Mouse (Mus musculus) heart, adult 2 months (tissue): Measurements from ENCODE around the gene Tmem268.

ENCODE experiments used
- CTCF ChIP-seq: fragments of 200-600 bp; IDR thresholded peaks from 2 replicates; pipeline ENCODE4 v1.8.1; 2022; ENCODE audit warnings: antibody characterized with exemption, mild to moderate bottlenecking, moderate library complexity
- EP300 ChIP-seq: fragments of 200-500 bp; IDR thresholded peaks from 2 replicates; pipeline ENCODE4 v1.6.1; 2011; ENCODE audit warnings: low read depth, low read length, control low read depth; ENCODE audit not compliant: insufficient read depth
- POLR2A ChIP-seq: fragments of 200-500 bp; IDR thresholded peaks from 2 replicates; pipeline ENCODE4 v1.6.1; 2011; ENCODE audit warnings: mild to moderate bottlenecking, low read depth, low read length, control low read depth; ENCODE audit not compliant: insufficient read depth

- TF ChIP-seq POLR2A: no peak
- TF ChIP-seq EP300: no peak
- no peak for TF ChIP-seq CTCF
Observed at GRCm38 (mm10) chr4:63594459-63595110, 36.0 kb downstream of the Tmem268 start.
